Mouse (Mus musculus): ENCODE measurements around the gene Gm1043.

Gm1043 gene

DNA sequence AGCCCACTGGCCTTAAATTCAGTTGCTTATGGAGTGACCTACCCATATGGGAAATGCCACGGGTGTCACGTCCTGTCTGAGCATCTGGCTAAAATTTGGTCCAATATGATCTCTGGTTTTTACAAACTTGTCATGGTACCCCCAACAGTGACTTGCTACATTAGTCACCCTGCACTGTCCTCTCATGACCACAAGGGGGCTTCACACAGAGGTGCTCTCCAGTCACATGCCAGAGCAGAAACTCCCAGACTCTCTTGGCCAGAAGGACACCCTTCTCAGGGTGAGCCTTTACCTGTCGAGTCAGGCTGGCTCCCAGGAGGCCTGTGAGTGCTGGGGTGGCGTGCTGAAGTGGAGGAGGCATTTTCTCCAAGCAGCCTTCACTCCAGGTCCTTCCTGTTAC, 33.1 kb downstream of the Gm1043 start:
- DNase-seq = peak; percentile 33

GRCm38 (mm10) chr5:37121186-37121680, 36.1 kb downstream of the Gm1043 start:
- no peak for DNase-seq

- no peak for DNase-seq
These were observed 46.7 kb downstream of the Gm1043 start for GRCm38 (mm10) chr5:37131841-37132240.

- DNase-seq = no peak
These were observed 56.6 kb downstream of the Gm1043 start for GRCm38 (mm10) chr5:37141745-37142144.

- DNase-seq = peak; percentile 70
These were observed 62.4 kb downstream of the Gm1043 start for GRCm38 (mm10) chr5:37147536-37147935.

GRCm38 (mm10) chr5:37150650-37151049, 65.5 kb downstream of the Gm1043 start:
- no peak for DNase-seq

- DNase-seq = no peak
These were observed 69.3 kb downstream of the Gm1043 start for GRCm38 (mm10) chr5:37154472-37154871.

- DNase-seq = peak; percentile 19
These were observed 73.2 kb downstream of the Gm1043 start for GRCm38 (mm10) chr5:37158408-37158807.

- peak; percentile 58 for DNase-seq
These were observed 78.0 kb downstream of the Gm1043 start for GRCm38 (mm10) chr5:37162871-37163781.

DNA sequence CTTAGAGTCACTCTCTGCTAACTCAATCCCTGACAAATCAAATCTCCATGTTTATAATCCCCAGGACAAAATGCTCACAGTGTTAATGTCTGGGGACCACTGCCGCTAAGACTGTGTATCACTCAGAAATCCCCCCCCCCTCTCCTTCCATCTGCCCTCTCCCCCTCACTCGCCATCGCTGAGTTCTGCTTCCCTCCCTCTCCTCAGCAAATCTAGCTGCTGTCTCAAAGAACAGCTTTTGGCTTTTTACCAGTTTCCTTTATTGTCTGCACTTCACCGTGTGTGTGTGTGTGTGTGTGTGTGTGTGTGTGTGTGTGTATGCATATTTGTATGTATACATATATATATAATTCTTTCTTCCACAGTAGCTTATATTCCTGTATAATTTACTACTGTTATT, 91.3 kb downstream of the Gm1043 start:
- no peak for DNase-seq

DNA sequence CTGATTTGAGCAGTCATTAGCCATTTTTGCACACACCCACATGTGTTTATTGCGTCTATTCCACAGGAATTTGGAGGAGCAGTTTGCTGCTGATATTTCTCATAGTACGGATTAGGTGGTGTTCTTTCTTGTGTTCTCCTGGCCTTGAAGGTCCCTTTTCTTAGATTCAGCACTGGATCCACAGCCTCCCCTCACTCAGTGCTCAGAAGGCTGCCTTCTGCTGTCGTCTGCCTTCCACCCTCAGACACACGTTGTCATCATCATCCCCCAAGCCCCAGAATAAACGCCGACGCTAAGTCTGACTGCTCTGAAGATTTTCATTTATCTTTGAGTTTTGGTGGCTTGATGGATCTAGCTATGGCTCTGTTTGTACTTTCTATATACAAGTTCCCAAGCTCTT, 91.9 kb downstream of the Gm1043 start:
- DNase-seq = no peak

- no peak for DNase-seq
These were observed 93.6 kb downstream of the Gm1043 start for GRCm38 (mm10) chr5:37178811-37179210.

DNA sequence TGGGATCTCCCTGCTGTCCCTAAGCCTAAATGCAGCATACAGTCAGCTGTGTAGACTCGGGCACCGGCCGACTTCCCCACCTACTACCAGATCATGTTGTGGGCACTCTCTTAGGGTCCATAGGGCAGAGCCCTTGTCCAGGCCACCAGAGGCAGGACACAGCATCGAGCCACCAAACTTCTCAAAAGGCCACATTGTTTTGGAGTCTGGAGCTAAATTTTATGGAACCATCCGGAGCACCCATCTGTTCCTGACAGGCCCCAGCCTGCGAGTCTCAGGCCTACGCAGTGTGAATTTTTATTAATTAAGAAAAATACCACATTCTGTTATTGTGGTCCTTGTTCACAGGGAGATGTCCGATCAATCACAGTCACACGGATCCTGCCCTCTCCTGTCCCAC, 94.7 kb downstream of the Gm1043 start:
- no peak for DNase-seq

DNA sequence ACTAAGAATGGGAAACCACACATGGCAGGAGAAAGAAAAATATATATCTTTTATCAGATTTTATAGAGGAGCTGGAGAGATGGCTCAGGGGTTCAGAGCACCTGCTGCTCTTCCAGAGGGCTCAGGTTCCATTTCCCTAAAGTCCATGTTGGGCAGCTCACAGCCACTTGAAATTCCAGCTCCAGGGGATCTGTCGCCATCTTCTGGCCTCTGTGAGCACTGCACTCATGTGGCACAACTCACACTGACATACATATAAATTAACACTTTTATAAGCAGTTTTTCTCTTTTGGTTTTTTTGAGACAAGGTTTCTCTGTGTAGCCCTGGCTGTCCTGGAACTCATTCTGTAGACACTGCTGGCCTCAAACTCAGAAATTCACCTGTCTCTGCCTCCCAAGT, 95.5 kb downstream of the Gm1043 start:
- DNase-seq = no peak

- DNase-seq = no peak
These were observed 99.4 kb downstream of the Gm1043 start for GRCm38 (mm10) chr5:37184605-37185004.

DNA sequence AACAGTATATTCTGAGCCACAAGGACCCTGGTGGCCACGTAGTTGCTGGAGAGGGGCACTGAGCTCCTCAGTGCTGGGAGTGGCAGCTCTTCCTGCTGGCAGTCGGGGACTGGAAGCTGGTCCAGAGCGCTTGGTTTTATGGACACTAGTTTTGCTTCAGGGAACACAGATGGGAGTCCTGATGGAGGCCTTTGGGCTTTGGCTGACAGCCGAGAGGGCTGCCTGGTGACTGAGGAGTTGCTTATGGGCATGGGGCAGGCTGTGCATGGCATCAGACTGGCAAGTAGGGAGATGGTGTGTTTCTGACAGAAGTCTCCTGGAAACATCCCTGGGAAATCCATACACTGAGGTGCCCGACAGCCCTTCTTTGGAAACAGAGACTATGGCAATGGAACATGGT, 105.2 kb downstream of the Gm1043 start:
- no peak for DNase-seq

- DNase-seq = no peak
These were observed 111.0 kb downstream of the Gm1043 start for GRCm38 (mm10) chr5:37196196-37196595.

DNA sequence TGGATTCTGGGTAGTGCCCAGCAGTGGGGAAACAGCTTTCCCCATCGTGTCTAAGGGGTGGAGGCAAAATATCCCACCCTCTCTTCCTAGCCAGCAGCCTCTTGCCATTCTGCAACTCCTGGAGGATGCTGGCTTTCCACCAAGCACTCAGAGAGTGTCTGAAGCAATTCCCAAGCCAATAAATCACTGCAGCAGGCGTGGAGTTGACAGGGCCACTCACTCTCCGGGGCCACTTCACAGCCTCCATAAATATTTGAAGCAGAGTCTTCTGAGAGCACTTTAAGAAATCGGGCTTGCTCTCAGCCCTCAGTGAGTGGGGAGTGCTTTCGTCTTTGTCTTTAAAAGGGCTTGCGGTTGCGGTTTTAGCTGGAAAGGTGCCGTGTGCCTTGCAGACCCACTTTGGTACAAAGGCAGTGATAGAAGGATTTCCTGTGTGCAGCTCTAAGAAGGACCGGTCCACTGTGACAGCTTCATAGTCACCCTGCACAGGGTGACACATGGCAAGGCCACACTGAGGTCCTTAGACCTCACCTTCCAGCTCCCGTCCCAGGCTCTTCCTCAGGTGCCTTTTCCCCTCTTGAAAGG, 111.6 kb downstream of the Gm1043 start:
- DNase-seq = peak; percentile 16

GRCm38 (mm10) chr5:37197423-37197822, 112.3 kb downstream of the Gm1043 start:
- DNase-seq = no peak

DNA sequence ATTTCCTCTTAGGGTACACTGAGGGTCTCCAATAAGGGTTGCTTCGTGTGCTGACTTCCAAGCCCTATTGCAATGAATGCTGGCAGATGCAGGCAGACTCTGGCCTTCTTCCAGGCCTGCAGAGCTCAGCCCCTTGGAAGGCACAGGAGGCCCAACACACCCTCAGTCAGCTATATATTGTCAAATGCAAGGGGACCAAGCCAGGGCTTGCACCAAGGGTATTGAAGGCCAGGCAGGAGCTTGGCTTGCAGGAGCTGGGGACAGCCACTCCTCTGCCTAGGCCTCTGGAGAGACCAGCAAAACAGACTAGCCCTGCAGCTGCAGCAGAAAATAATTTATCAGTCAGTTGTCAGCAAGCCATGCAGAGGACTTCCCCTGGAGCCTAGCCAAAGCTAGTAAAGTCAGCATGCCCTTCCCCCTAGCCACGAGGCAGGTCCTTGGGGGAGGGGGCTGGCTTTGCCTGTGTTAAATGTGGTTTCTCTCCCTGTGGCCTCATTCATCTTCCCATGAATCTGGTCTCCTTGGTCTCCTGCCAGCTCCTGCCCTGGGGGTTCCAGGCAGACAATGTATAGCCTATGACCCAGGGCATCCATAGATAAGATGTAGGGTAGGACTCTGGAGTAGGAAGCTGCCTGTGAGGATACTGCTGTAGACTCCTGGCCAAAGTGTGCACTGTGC, 113.0 kb downstream of the Gm1043 start:
- DNase-seq = no peak

GRCm38 (mm10) chr5:37202285-37202684, 117.1 kb downstream of the Gm1043 start:
- DNase-seq = no peak

DNA sequence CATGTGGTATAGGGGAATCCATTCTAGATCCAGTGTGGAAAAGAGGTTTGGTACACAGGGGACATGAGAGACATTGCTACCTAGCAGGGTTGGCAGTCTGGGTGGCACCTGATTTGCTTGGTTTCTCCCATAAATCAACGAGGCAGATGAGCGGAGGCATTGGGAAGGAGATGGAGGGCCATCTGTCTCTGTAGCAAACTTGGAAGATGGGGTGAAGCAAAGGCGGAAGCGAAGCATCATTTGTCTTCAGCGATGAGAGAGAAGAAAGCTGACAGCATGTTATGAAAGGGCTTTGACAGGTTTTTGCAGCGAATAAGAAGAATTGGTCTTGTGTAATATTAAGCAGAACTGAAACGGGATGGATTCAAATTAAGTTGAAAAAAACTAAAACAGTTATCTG, 119.7 kb downstream of the Gm1043 start:
- no peak for DNase-seq

GRCm38 (mm10) chr5:37205420-37205819, 120.2 kb downstream of the Gm1043 start:
- DNase-seq = no peak

- DNase-seq = no peak
These were observed 121.2 kb downstream of the Gm1043 start for GRCm38 (mm10) chr5:37206364-37206763.

Measured in thymus, postnatal 14 days (tissue).